Mouse (Mus musculus) myocyte (in vitro differentiated cells): ENCODE results near the gene Zfp354b. TPM values are rescaled to one million over a fixed set of nuclear protein-coding genes. Genes with fewer than 3 reads are reported as not detected.

Experiments used
- H3K27me3 ChIP-seq: one replicate; pipeline ENCODE4 v1.6.1; 2011; ENCODE audit not compliant: control insufficient read depth, insufficient read depth, insufficient read length
- H3K36me3 ChIP-seq: one replicate; pipeline ENCODE4 v1.6.1; 2011; ENCODE audit not compliant: control insufficient read depth, insufficient read depth
- H3K4me2 ChIP-seq: one replicate; pipeline ENCODE4 v1.6.1; 2011; ENCODE audit warnings: low read depth, control low read depth
- H3K4me3 ChIP-seq: one replicate; pipeline ENCODE4 v1.5.1; 2011; ENCODE audit warnings: mild to moderate bottlenecking, control low read depth, moderate library complexity
- H3K79me2 ChIP-seq: one replicate; pipeline ENCODE4 v1.6.1; 2011; ENCODE audit not compliant: control insufficient read depth, insufficient read depth
- H3ac ChIP-seq: one replicate; pipeline ENCODE4 v1.6.1; 2011; ENCODE audit not compliant: control insufficient read depth, insufficient read length
- CEBPB ChIP-seq: IDR thresholded peaks from 2 replicates; pipeline ENCODE4 v1.6.1; 2011; ENCODE audit warnings: mild to moderate bottlenecking, moderate library complexity; ENCODE audit not compliant: poor library complexity, insufficient read depth, severe bottlenecking
- E2F4 ChIP-seq: IDR thresholded peaks from one replicate; pipeline ENCODE4 v1.6.1; 2011; ENCODE audit warnings: mild to moderate bottlenecking, control low read depth, moderate library complexity; ENCODE audit not compliant: insufficient read depth
- MAX ChIP-seq: IDR thresholded peaks from one replicate; pipeline ENCODE4 v1.6.1; 2011; ENCODE audit warnings: low read depth, mild to moderate bottlenecking, control low read depth
- MYOD1 ChIP-seq, 3 experiments: IDR thresholded peaks; one replicate each; pipeline ENCODE4 v1.6.1; 2011; ENCODE audit warnings: control low read depth in 2 of 3, low read depth in 2 of 3, mild to moderate bottlenecking in 2 of 3, moderate library complexity in 1 of 3; ENCODE audit not compliant: insufficient read length in 2 of 3, control insufficient read depth in 1 of 3
- MYOG ChIP-seq, 3 experiments: IDR thresholded peaks; one replicate each; pipeline ENCODE4 v1.6.1; 2011; ENCODE audit warnings: control low read depth in 2 of 3, low read depth in 2 of 3, mild to moderate bottlenecking in 2 of 3; ENCODE audit not compliant: insufficient read length in 2 of 3, control insufficient read depth in 1 of 3, insufficient read depth in 1 of 3
- POLR2A ChIP-seq: IDR thresholded peaks from one replicate; pipeline ENCODE4 v1.6.1; 2011; ENCODE audit warnings: low read depth, mild to moderate bottlenecking, control low read depth, moderate library complexity; ENCODE audit not compliant: insufficient read length
- POLR2AphosphoS2 ChIP-seq: IDR thresholded peaks from one replicate; pipeline ENCODE4 v1.6.1; 2011; ENCODE audit warnings: low read depth, control low read depth; ENCODE audit not compliant: insufficient read length
- REST ChIP-seq: IDR thresholded peaks from one replicate; pipeline ENCODE4 v1.6.1; 2011; ENCODE audit warnings: mild to moderate bottlenecking, control low read depth, moderate library complexity; ENCODE audit not compliant: insufficient read depth, insufficient read length
- SRF ChIP-seq: IDR thresholded peaks from one replicate; pipeline ENCODE4 v1.6.1; 2011; ENCODE audit warnings: low read depth; ENCODE audit not compliant: control insufficient read depth, insufficient read length
- TCF12 ChIP-seq: IDR thresholded peaks from one replicate; pipeline ENCODE4 v1.6.1; 2011; ENCODE audit warnings: mild to moderate bottlenecking, control low read depth; ENCODE audit not compliant: poor library complexity, insufficient read depth, severe bottlenecking
- TCF3 ChIP-seq: IDR thresholded peaks from one replicate; pipeline ENCODE4 v1.6.1; 2011; ENCODE audit warnings: low read depth, control low read depth; ENCODE audit not compliant: insufficient read length
- USF1 ChIP-seq: IDR thresholded peaks from one replicate; pipeline ENCODE4 v1.6.1; 2011; ENCODE audit warnings: low read depth, mild to moderate bottlenecking, control low read depth, moderate library complexity
- polyA plus RNA-seq: library from polyadenylated mRNA; unstranded; fragments of >200 nt; fragmentation: generic; extraction: Trizol; gene quantifications from one replicate; pipeline ENCODE4 v1.2.1, GENCODE M21; 2012; ENCODE audit warnings: missing spikeins

The Zfp354b gene
- polyA plus RNA-seq, 1 experiment, result 0.13 TPM

- H3K79me2 ChIP-seq, result no peaks in the 10 kb centered on the region
- no peak overlapping the region for H3K4me3 ChIP-seq
- no peak for TF ChIP-seq E2F4
- no peak for TF ChIP-seq POLR2AphosphoS2
- TF ChIP-seq CEBPB, result no peak
- no peak overlapping the region for H3ac ChIP-seq
- no peak overlapping the region for H3K4me2 ChIP-seq
- H3K36me3 ChIP-seq, result no peaks in the 10 kb centered on the region
- peaks cover 17% of the 10 kb centered on the region for H3K27me3 ChIP-seq
Measured at GRCm38 (mm10) chr11:50952290-50952689, 20.9 kb upstream of the Zfp354b start.

- Histone ChIP-seq H3K27me3 (peaks cover 32% of the 10 kb centered on the region), H3K79me2 (no peaks in the 10 kb centered on the region), H3K4me3 (no peak within 1 kb of the TSS), H3ac (no peak within 1 kb of the TSS), H3K36me3 (no peaks in the 10 kb centered on the region), H3K4me2 (no peak within 1 kb of the TSS)
- TF ChIP-seq CEBPB (no peak), USF1 (no peak), MAX (no peak)
Measured at GRCm38 (mm10) chr11:50943506-50943905, 12.1 kb upstream of the Zfp354b start, which contains the start of gene 4933414I15Rik. TSS of gene 4933414I15Rik (minus strand) at chr11:50943765.

DNA sequence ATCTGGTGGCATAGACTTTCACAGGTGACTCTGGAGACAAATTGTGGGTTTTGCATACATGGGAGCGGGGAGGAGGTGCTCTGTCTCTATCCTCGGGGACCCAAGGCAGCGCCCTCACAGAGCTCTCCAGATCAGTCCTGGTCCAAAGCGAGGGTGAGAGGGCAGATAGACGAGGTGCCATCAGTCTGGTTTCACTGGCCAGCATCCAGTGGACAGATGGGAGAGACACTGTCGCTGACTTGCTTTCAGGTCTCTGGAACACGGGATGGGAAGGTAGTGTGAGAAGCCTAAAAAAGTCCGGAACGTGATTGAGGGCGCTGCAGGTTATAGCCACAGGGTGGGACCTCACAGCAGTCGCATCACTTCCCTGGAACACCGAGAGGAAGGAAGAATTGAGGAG lies 11.0 kb upstream of the Zfp354b start:
- H3ac ChIP-seq, result no peak overlapping the region
- peaks cover 36% of the 10 kb centered on the region for H3K27me3 ChIP-seq
- no peaks in the 10 kb centered on the region for H3K36me3 ChIP-seq
- H3K4me3 ChIP-seq, result no peak overlapping the region
- no peak overlapping the region for H3K4me2 ChIP-seq
- H3K79me2 ChIP-seq, result no peaks in the 10 kb centered on the region
- no peak for TF ChIP-seq MAX
- TF ChIP-seq REST, result no peak

- no peak overlapping the region for H3K4me2 ChIP-seq
- H3K4me3 ChIP-seq, result no peak overlapping the region
- H3K36me3 ChIP-seq, result no peaks in the 10 kb centered on the region
- peaks cover 50% of the 10 kb centered on the region for H3K27me3 ChIP-seq
- no peak overlapping the region for H3ac ChIP-seq
- TF ChIP-seq TCF12, result no peak
- no peaks in the 10 kb centered on the region for H3K79me2 ChIP-seq
Measured at GRCm38 (mm10) chr11:50939621-50940366, 8.4 kb upstream of the Zfp354b start.

DNA sequence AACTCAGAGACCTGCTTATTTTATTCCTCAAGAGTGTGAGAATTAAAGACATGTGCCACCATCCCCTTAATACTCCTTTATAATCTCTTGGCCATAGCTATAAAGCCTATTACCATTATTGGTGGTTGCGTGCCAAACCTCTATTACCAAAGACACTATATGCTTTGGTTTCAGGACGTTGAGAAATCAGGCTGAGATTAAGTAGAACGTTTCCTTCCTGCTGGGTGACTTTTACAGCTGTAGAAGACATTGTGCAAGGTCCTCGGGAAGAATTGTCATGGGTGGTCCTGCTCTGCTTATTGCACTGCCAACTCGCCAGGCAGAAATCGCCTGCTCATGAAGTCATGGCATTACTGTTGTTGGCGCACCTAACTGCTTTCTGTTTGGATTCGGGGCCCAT lies 7.0 kb upstream of the Zfp354b start:
- no peak overlapping the region for H3K4me2 ChIP-seq
- no peaks in the 10 kb centered on the region for H3K79me2 ChIP-seq
- no peaks in the 10 kb centered on the region for H3K36me3 ChIP-seq
- peaks cover 46% of the 10 kb centered on the region for H3K27me3 ChIP-seq
- H3ac ChIP-seq, result no peak overlapping the region
- H3K4me3 ChIP-seq, result no peak overlapping the region
- no peak for TF ChIP-seq POLR2AphosphoS2
- no peak for TF ChIP-seq MYOG (IDR thresholded peaks at IDR 0.05; ENCODE audit: control insufficient read depth in 1 of 3, insufficient read depth in 1 of 3, insufficient read length in 2 of 3, low read depth in 2 of 3)
- no peak for TF ChIP-seq SRF
- no peak for TF ChIP-seq USF1
- TF ChIP-seq E2F4, result no peak
- TF ChIP-seq CEBPB, result no peak
- TF ChIP-seq REST, result no peak
- TF ChIP-seq TCF3, result no peak
- TF ChIP-seq POLR2A, result no peak
- TF ChIP-seq MYOD1 (IDR thresholded peaks at IDR 0.05; ENCODE audit: control insufficient read depth in 1 of 3, insufficient read length in 2 of 3, low read depth in 2 of 3), result no peak
- no peak for TF ChIP-seq TCF12
- no peak for TF ChIP-seq MAX

DNA sequence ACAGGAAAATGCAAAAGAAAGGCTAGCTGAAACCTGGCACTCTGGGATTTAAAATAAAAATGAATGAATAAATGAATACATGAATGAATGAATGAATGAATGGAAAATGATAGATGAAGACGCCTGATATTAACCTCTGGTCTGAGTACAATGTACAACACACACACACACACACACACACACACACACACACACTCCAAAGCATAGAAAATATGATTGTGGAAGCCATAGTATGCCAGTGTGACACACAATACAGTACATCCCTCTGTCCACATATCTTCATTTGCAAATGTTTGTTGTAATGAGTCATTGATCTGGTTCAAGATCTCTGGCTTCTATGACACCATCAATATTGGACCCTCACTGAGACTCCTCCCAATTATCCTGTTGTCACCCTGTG lies 607 bp upstream of the Zfp354b start:
- H3K27me3 ChIP-seq, result peaks cover 10% of the 10 kb centered on the region
- H3K4me2 ChIP-seq, result peak overlapping the region; percentile 70
- peak overlapping the region; percentile 23 for H3K4me3 ChIP-seq
- H3K79me2 ChIP-seq, result no peaks in the 10 kb centered on the region
- no peaks in the 10 kb centered on the region for H3K36me3 ChIP-seq
- TF ChIP-seq CEBPB, result no peak
- TF ChIP-seq REST, result no peak
- no peak for TF ChIP-seq TCF3
- TF ChIP-seq MYOG (IDR thresholded peaks at IDR 0.05; ENCODE audit: control insufficient read depth in 1 of 3, insufficient read depth in 1 of 3, insufficient read length in 2 of 3, low read depth in 2 of 3), result no peak
- TF ChIP-seq E2F4, result no peak
- TF ChIP-seq MAX, result no peak
- TF ChIP-seq MYOD1 (IDR thresholded peaks at IDR 0.05; ENCODE audit: control insufficient read depth in 1 of 3, insufficient read length in 2 of 3, low read depth in 2 of 3), result no peak
- no peak for TF ChIP-seq POLR2AphosphoS2
- no peak for TF ChIP-seq USF1
- TF ChIP-seq SRF, result no peak
- TF ChIP-seq POLR2A, result no peak
- TF ChIP-seq TCF12, result no peak
- H3ac ChIP-seq, result no peak overlapping the region
